Mouse (Mus musculus) hindbrain, postnatal 0 days (tissue): ENCODE measurements around the gene BC030499. TPM values are rescaled to one million over a fixed set of nuclear protein-coding genes. Genes with fewer than 3 reads are reported as not detected.
A peak's percentile ranks its signal among the peaks of the same experiment; 100 is the strongest.

Experiments used
- ATAC-seq: fragments of 200-750 bp; cut with Nextera tagmentation; 2 replicates; pipeline ENCODE4 v1.8.0; 2017; ENCODE audit warnings: mild to moderate bottlenecking, moderate TSS enrichment, moderate library complexity
- DNase-seq: peaks from one replicate; pipeline ENCODE4 v3.0.0-alpha.2; 2015; ENCODE audit warnings: low spot score
- H3K27ac ChIP-seq: fragments of 300-500 bp; sonication (generic); 2 replicates; pipeline ENCODE4 v1.5.1; 2014; ENCODE audit warnings: mild to moderate bottlenecking
- H3K27me3 ChIP-seq: fragments of 300-500 bp; sonication (generic); 2 replicates; pipeline ENCODE4 v1.6.1; 2014; ENCODE audit warnings: low read length, mixed read lengths; ENCODE audit not compliant: insufficient read depth
- H3K36me3 ChIP-seq: fragments of 300-500 bp; sonication (generic); 2 replicates; pipeline ENCODE4 v1.6.1; 2014; ENCODE audit warnings: low read length, mixed read lengths; ENCODE audit not compliant: insufficient read depth
- H3K4me1 ChIP-seq: fragments of 300-500 bp; sonication (generic); 2 replicates; pipeline ENCODE4 v1.6.1; 2014; ENCODE audit warnings: antibody characterized with exemption, low read length, mixed read lengths; ENCODE audit not compliant: insufficient read depth
- H3K4me2 ChIP-seq: fragments of 300-500 bp; sonication (generic); 2 replicates; pipeline ENCODE4 v1.6.1; 2014; ENCODE audit warnings: low read depth, mild to moderate bottlenecking, low read length, moderate library complexity, mixed read lengths
- H3K4me3 ChIP-seq: fragments of 300-500 bp; sonication (generic); 2 replicates; pipeline ENCODE4 v1.5.1; 2014; ENCODE audit warnings: low read length
- H3K9ac ChIP-seq: fragments of 300-500 bp; sonication (generic); replicated peaks from 2 replicates; pipeline ENCODE4 v1.6.1; 2014; ENCODE audit warnings: mild to moderate bottlenecking, low read length, moderate library complexity, mixed read lengths
- H3K9me3 ChIP-seq: fragments of 300-500 bp; sonication (generic); 2 replicates; pipeline ENCODE4 v1.6.1; 2016; ENCODE audit warnings: low read length, mixed read lengths
- CTCF ChIP-seq: IDR thresholded peaks from 2 replicates; pipeline ENCODE4 v1.5.1; 2016; ENCODE audit warnings: antibody characterized with exemption, control low read depth, low read depth
- WGBS: fragments of 180-500 bp; shearing (Covaris S2); extraction: QIAGEN DNeasy Blood & Tissue Kit; methylation state at CpG from one replicate; pipeline ENCODE4 v1.1.7; 2014; 5-methylcytosine and 5-hydroxymethylcytosine counted together
- polyA plus RNA-seq: library from polyadenylated mRNA; unstranded; fragments of >200 nt; fragmentation: Nextera tagmentation; extraction: Ambion mirVana; gene quantifications from 2 replicates; pipeline ENCODE4 v1.2.1, GENCODE M21; 2015
- total RNA-seq: library from RNA; depleted of rRNA; stranded (reverse); fragments of >200 nt; gene quantifications from 2 replicates; pipeline ENCODE4 v1.2.3, GENCODE M21; 2014; rRNA removed

BC030499 gene
- 0.10 TPM in 1 of 2 replicates, not detected in the other for total RNA-seq
- 0.15 TPM in 1 of 2 replicates, not detected in the other for polyA plus RNA-seq

GRCm38 (mm10) chr11:78290654-78291053 is at the start of gene BC030499:
BC030499 (plus strand) TSS chr11:78290841.
- H3K9me3 ChIP-seq = no peaks in the 10 kb centered on the region
- peaks cover 48% of the 10 kb centered on the region for H3K36me3 ChIP-seq
- no peak within 1 kb of the TSS for H3K4me2 ChIP-seq
- 93% methylated on average over 4 of the region's 4 CpGs for WGBS
- DNase-seq (no peak), ATAC-seq (no peak)
- no peak within 1 kb of the TSS for H3K9ac ChIP-seq
- no peak within 1 kb of the TSS for H3K27ac ChIP-seq
- no peaks in the 10 kb centered on the region for H3K27me3 ChIP-seq
- H3K4me1 ChIP-seq = no peaks in the 10 kb centered on the region
- TF ChIP-seq CTCF = no peak
- no peak within 1 kb of the TSS for H3K4me3 ChIP-seq

- under 1% methylated on average over 19 of the region's 19 CpGs for WGBS
Observed at GRCm38 (mm10) chr11:78245261-78245626, 45.4 kb upstream of the BC030499 start.

GRCm38 (mm10) chr11:78245627-78246317 is 44.9 kb upstream of the BC030499 start, which contains the start of the genes Sdf2 and Supt6:
Sdf2 (plus strand) TSS chr11:78245746.
Supt6 (minus strand) TSS chr11:78245987.
- Histone ChIP-seq H3K27me3 (no peaks in the 10 kb centered on the region), H3K27ac (peak within 1 kb of the TSS; percentile 99), H3K4me3 (peak within 1 kb of the TSS; percentile 95), H3K36me3 (no peaks in the 10 kb centered on the region), H3K9ac (peak within 1 kb of the TSS; percentile 95), H3K9me3 (no peaks in the 10 kb centered on the region), H3K4me1 (peaks cover 14% of the 10 kb centered on the region), H3K4me2 (peak within 1 kb of the TSS; percentile 81)
- under 1% methylated on average over 50 of the region's 50 CpGs for WGBS
- DNase-seq (peak; percentile 91), ATAC-seq (peak; percentile 94)
- 0 out of 2 replicates have a peak, but pooled peaks have one; percentile 1 for TF ChIP-seq CTCF

More at GRCm38 (mm10) chr11:78245261-78245626, 45.4 kb upstream of the BC030499 start:
- ATAC-seq (no peak; the same call in 1 of the 2 replicates), DNase-seq (no peak)
- TF ChIP-seq CTCF = no peak
- Histone ChIP-seq H3K27me3 (no peaks in the 10 kb centered on the region), H3K36me3 (0 out of 2 replicates have a peak, but pooled peaks cover 3% of the 10 kb centered on the region), H3K27ac (peak overlapping the region; percentile 99), H3K9me3 (no peaks in the 10 kb centered on the region), H3K4me3 (peak overlapping the region; percentile 95), H3K4me1 (peaks cover 14% of the 10 kb centered on the region), H3K9ac (peak overlapping the region; percentile 95), H3K4me2 (peak overlapping the region; percentile 81)

- H3K9ac ChIP-seq = peak overlapping the region; percentile 95
- H3K4me3 ChIP-seq = peak overlapping the region; percentile 95
- H3K9me3 ChIP-seq = no peaks in the 10 kb centered on the region
- peak overlapping the region; percentile 81 for H3K4me2 ChIP-seq
- H3K36me3 ChIP-seq = no peaks in the 10 kb centered on the region
- H3K27ac ChIP-seq = peak overlapping the region; percentile 99
- 55% methylated on average over 7 of the region's 7 CpGs for WGBS
- peaks cover 14% of the 10 kb centered on the region for H3K4me1 ChIP-seq
- DNase-seq (no peak), ATAC-seq (no peak)
- no peaks in the 10 kb centered on the region for H3K27me3 ChIP-seq
- no peak for TF ChIP-seq CTCF
Observed at GRCm38 (mm10) chr11:78246318-78247011, 44.2 kb upstream of the BC030499 start.

GRCm38 (mm10) chr11:78247012-78247348 is 43.7 kb upstream of the BC030499 start:
- peaks cover 5% of the 10 kb centered on the region; the same call in 1 of the 2 replicates for H3K36me3 ChIP-seq
- ATAC-seq (no peak), DNase-seq (no peak)
- 81% methylated on average over 3 of the region's 3 CpGs for WGBS
- no peak overlapping the region for H3K4me3 ChIP-seq
- H3K9ac ChIP-seq = no peak overlapping the region
- no peak for TF ChIP-seq CTCF
- H3K27ac ChIP-seq = no peak overlapping the region
- H3K9me3 ChIP-seq = no peaks in the 10 kb centered on the region
- peaks cover 14% of the 10 kb centered on the region for H3K4me1 ChIP-seq
- H3K4me2 ChIP-seq = peak overlapping the region; percentile 81
- H3K27me3 ChIP-seq = no peaks in the 10 kb centered on the region

- H3K4me1 ChIP-seq = peaks cover 14% of the 10 kb centered on the region
- H3K36me3 ChIP-seq = peaks cover 11% of the 10 kb centered on the region; the same call in 1 of the 2 replicates
- H3K27ac ChIP-seq = no peak overlapping the region
- H3K9me3 ChIP-seq = no peaks in the 10 kb centered on the region
- DNase-seq (no peak), ATAC-seq (no peak)
- no peaks in the 10 kb centered on the region for H3K27me3 ChIP-seq
- no peak overlapping the region for H3K4me3 ChIP-seq
- no peak for TF ChIP-seq CTCF
- H3K9ac ChIP-seq = no peak overlapping the region
- 57% methylated on average over 4 of the region's 4 CpGs for WGBS
- H3K4me2 ChIP-seq = no peak overlapping the region
Observed at GRCm38 (mm10) chr11:78247727-78248140, 42.9 kb upstream of the BC030499 start.
